Mouse (Mus musculus): ENCODE results near the gene Leng1.

The Leng1 gene

DNA sequence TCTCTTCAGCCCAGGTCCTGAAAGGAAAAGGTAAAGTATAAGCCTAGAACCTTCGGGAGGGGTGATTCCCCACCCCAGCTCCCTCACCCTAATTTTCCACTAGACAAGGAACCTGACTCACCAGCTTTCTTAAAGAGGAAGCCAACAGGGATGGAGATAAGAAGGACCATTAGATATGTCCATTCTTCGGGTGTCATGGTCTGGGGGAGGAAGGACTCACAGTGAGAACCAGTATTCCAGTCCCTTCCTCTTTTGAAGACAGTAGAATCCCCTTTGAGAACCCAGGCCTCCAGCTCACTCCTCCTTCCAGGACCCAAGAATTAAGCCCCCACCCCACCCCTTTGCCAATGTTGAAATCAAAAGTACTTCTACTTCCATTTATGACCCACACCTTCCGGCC lies 26.3 kb upstream of the Leng1 start:
- peak; percentile 87 for DNase-seq

DNA sequence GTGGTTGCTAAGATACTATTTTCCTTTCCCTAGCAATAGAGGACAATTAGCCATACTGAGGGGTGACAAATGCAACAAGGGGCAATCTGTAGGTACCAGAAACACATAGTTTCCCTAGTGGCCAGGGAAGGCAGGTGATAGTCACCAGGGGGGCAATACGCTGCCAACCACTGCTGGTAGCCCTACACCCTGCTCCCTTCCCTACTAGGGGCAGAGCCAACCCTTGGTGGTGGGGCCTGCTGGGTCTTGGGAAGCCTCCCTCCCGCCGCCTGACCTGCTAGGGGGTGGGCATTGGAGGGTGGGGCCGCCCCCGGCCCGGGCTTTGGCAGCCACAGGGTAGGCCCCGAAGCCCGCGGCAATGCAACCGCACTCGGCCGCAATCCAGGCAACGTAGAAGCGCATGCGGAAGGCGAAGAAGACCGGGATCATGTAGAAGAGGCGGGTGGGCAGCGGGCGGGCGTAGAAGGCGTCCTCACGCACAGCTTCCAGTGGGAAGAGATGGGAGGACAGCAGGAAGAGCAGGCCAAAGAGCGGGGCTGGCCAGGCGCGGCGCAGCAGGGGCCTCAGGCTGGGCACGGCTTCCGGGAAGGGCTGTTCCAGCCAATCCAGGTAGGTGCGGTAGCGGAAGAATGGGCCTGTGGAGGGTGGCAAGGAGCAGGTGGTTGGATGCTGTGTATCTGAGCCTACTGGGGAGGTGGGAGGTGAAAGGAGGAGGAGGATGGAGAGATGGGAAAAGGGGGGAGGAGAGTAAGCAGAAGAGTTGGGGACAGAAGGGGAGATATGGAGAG lies 20.0 kb upstream of the Leng1 start:
- DNase-seq, result no peak

DNA sequence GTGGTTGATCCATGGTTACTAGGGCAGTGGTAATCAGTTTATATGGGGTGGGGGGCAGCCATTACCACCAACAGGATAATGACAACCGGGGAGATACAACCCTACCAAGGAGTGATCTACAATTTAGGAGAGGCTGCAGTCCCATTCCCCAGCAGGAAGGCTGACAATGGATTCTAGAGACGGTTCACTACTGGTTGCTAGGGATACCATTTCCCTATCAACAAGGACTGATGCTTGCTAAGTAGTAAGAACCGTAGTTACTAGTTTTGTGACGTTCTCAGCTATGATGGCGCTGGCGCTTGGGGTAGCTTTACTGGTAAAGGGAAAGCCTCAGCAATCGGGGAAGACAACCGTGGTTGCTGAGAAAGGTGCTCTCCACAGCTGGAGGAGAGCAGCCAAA lies 19.1 kb upstream of the Leng1 start:
- no peak for DNase-seq

DNA sequence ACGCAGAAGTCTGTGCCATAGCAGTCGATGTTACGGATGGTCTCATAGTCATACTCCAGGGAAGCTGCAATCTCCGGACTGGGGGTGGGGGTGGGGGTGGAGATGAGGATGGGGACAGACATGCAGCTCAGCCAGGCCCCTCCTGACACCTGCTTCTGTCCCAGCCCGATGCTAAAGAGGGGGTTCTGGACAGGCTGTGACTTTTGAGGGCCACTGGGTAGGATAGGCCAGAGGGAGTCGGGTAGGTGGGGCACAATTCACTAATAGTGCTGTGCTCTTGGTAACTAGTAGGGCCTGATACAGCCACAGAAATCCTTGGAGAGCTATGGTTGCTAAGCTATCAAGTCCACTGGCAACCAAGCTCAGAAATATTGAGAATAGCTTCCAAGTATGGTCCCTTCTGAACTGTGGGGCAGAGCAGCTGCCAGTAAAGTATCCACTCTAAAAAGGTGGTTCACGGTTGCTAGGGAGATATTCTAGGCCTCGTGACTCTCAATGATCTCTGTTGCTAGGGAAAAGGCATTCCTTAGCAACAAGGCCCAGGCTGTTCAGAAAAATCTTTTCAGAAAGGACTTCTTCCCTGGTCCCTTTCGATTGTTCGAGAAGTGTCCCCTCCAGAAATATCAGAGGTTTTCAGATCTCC lies 18.4 kb upstream of the Leng1 start:
- DNase-seq, result no peak

DNA sequence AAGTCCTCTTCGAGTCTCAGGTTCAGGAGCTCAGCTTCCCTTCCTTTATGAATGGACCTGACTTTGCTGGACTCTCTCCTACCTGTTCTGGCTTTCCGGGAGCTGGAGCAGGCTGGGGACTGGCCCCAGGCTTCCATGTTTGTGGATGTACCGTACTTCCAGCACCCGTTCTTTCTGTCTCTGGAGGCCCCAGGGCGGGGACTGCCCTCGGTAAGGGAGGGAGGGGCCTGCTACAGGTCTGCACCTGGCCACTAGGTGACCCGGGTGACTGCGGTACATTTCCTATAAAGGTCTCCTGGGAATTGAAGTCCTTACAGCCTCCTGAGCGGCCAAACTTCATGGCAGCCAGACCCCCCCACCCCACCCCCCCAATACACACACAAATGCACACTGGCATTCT lies 11.7 kb upstream of the Leng1 start, which contains the start of gene Tmc4:
Gene Tmc4, minus strand, starts transcription at position 212 of the 400 bp plus-strand sequence.
- no peak for DNase-seq

DNA sequence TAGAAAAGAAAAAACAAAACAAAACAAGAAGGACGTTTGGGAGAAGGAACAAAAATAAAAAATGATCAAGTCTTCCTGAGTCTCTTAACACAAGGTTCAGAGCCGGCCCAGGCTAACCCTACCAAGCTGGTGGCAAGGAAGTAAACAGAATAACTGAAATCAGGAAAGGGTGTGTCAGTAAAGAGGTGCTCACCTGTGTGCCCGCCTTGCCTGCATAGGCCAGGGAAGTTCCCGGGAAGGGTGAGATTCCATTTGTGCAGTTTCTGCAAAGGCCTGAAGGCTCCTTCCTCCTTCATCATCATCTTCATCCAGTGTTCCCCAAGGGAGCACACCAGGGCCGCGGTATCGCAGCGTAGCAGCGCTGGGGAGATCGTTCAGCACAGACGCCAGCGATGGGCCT lies 10.7 kb upstream of the Leng1 start:
- DNase-seq, result no peak

DNA sequence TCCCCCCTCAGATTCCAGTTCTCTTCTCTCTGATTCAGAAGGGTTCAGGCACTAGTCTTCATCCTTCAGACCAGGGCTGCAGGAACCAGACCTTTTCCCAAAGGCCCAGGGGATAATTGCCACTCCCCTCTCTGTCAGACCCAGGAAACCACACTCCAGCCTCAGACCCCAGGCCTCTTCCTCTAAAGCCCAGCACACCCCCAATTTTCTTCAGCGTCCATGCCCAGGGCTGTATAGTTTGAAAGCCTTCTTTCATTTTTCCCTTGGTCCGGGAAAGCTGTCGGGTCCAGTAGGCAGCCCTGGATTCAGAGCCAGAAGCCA lies 9.5 kb upstream of the Leng1 start:
- DNase-seq, result no peak

DNA sequence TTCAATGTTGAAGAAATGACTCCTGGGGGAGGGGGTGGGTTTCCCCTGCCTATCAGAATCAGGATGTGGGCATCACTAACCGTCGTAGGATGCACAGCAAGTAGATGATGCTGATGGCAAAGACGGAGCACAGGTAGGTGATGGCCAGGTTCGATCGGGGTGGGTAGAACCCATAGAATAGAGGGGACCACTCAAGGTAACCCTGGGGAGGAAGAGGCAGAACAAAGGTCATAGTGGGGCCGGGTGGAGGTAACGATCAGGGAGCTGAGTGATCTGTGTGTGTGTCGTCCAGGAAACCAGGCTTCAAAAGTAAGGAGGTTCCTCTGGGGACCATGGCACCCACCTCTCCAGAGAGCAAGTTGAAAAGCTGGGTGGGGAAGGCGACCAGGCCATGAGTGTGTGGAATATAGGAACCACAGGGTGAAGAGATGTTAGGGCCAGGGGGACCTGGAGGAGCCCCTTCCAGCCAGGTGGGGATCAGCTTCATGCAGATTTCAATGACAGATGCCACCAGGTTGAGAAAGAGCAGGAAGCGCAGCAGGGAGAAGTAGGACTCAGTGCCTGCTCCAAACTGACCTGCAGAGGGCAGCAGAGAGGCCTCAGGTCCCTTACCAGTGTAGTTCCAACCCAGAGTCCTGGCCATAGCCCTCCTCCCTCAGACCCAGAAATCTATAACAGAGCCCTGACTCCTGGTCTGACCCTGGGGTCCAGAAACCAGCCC lies 9.0 kb upstream of the Leng1 start:
- DNase-seq, result peak; percentile 96

DNA sequence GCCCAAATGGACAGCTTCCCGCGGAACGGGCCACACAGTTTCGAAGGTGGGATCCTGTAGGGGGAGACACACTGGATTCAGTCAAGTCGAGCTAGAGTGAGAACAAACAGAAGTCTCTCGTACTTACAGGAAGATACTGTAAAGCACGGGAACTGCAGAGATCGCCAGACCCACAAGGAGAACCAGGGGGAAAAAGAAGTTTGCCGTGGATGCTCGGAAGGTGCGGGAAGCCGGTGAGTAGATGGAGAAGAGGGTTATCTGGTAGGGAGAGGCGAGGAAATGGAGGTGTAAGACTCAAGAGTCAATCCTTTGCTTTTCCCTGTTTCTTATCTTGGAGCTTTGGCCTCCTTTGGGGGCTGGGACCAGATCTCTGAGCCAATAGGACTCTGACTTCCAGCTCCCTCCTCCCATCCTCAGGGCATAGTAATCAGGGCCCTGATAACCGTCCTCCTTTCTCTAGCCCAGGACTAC lies 1.3 kb upstream of the Leng1 start:
- DNase-seq, result no peak

DNA sequence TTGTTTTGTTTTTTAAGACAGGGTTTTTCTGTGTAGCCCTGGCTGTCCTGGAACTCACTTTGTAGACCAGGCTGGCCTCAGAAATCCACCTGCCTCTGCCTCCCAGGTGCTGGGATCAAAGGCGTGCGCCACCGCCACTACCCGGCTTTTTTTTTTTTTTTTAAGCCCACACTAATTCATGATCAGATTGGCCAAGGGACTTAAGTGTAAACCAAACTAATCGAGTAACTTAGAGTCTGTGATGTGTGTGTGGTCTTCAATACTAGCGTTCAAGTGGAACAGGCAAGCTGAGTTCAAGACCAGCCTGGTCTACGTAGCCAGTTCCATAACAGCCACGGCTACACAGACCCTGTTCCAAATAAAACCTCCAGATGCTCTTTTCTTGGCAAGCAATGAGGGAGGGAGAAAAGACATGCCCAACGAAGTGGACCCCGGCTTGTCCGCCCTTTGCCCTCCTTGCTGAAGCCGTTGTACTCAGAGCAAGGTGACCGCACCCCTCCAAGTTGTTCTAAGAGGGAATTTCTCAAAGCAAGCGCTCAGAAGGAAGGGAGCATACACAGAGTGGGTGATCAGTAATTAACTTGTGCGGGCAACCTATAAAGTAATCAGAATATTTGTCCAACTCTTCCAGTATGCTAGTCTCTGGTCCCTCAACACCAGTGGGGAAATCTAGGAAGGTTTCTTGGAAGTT lies 971 bp downstream of the Leng1 start:
- DNase-seq, result no peak

DNA sequence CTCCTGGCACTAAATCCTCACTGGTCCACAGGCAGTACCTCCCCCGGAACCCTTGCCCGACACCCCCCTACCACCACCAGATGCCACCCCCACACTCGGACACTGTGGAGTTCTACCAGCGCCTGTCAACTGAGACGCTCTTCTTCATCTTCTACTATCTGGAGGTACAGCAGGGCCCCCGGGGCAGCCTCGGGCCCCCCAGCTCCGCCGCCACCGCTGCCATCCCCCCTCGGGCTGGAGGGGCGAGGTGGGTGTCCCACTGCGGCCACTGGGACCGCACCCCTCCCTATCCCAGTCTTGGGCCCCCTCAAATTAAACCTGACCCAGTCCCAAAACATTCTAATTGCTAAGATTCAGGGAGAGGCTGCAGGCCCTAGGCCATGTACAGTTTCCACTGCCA lies 7.1 kb downstream of the Leng1 start:
- peak; percentile 92 for DNase-seq

DNA sequence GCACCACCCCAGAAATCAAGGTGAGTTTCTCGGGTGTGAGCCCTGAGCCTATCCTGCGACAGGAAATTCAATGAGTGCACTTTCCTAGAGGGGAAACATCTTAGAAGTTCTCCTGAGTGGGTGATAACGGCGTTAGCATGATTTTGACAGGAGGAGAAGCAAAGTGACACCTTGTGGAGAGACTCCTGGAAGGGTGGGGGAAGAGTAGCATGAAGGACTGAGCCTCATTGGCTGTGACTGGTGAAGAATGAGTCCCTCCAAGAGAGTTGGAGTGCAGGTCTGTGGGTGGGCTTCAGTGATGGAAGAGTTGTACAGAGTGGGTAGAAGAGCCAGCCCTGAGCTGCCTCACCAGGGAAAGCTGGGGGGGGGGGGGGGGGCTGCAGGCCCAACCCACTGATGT lies 8.7 kb downstream of the Leng1 start:
- no peak for DNase-seq

DNA sequence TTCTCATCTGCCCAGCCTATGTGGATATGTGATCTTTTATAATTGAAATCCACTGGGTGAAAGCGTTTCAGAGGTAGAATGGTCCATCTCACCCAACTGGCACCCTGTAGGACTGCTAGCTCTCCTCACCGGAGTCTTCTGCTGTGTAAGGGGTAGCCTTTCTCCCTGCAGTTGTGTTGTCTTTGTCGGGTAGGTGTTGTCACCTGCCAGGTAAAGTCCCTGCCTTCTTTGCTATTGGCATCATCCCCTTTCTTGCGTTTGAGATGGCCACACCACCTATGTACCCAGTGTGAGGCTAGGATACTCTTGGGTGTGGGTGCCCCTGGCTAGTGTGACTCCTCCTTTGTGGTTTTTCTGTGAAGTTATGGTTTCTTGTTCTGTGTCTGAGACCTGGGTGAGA lies 19.0 kb downstream of the Leng1 start:
- peak; percentile 90 for DNase-seq

DNA sequence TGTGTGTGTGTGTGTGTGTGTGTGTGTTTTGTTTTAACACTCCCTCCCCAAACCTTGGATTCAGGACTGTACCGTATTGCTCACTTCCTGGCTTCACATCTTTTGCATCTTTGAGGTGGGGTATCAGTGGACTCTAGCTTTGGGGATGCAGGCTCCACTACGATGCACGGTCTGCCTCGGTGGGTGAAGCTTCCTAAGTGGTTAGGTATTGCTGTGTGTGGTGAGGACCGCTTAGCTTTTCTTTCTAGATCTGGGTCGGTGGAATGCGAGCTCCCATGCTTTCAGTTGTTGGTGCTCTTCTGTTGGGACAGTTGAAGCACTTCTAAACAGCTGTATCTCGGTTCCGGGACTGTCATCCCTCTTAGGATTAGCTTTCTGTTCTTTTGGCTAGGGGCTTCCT lies 19.5 kb downstream of the Leng1 start:
- peak; percentile 85 for DNase-seq

DNA sequence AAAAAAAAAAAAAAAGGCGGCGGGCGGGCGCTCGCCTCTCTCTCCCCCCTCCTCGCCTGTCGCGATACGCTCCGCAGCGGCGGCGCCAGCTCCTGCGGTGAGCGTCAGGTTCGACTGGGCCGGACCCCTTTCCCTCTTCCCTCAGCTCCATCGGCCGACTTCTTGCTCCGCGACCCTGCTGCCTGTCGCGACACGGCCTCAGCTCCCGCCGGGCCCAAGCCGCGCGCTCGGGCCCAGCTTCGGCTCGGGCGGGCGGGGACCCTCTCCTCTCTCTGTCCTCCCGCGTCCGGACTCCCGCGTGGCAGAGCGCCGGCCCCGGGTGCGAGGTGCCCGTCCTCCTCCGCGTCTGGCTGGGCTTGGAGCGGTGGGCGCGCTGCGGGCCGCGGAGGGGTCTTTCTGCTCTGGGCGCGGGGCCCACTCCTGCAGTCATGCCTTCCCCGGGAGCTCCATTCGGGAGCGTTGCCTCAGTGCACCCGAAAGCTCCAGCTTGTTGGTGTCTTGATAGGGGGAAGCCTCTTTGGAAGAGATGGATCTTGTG lies 20.1 kb downstream of the Leng1 start:
- DNase-seq, result no peak

DNA sequence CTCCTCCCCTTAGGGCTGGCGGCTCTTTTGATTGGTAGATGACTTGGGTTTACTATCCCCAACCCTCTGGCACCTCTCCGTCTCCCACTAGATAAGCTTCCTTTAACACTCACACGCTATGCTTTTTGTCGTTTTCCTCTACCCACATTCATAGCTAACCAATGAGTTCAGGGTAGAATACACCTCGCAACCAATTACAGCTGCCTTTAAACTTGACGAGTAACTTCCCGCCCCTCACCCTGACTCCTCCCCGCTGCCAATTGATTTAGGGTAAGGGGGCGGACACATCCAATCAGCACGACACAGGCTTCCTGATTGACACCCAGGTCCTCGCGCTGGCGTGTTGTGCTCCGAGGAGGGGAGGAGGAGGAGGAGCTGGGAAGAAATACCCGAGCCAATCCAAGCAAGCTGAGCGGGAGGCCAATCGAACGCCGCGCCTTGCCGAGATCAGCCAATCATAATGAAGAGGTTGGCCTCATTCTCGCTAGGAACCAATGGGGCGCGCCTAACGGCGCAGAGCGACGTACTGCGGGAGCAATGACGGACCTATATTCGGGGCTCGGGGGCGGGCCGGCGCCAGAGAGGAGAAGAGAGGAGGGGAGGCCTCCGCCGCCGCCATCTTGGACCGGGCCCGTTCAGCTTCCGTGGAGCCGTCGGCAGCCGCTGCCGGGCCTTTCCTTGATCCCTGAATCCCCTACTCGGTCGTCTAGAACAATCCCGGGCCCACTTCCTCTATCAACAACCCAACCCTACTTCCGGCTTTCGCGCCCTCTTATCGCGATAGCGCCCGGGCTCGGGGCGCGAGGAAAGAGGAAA lies 20.8 kb downstream of the Leng1 start, which contains the start of gene Cnot3:
Gene Cnot3, plus strand, starts transcription at position 597 of the 816 bp plus-strand sequence.
- DNase-seq, result peak; percentile 100

DNA sequence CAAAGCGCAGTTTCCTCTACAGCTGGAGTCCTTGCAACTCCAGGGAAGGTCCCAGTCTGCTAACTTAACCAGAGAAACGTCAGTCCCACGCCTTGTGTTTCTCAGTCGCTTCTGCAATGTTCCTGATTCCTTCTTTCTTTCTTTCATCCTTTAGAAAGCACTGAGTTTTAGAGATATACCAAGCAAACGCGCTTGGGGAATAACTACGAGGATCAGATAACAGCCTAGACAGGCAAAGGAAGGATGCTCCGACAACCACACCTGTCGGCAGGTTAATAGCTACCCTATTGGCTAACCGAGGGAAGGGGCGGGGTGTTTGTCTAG lies 21.3 kb downstream of the Leng1 start:
- no peak for DNase-seq

DNA sequence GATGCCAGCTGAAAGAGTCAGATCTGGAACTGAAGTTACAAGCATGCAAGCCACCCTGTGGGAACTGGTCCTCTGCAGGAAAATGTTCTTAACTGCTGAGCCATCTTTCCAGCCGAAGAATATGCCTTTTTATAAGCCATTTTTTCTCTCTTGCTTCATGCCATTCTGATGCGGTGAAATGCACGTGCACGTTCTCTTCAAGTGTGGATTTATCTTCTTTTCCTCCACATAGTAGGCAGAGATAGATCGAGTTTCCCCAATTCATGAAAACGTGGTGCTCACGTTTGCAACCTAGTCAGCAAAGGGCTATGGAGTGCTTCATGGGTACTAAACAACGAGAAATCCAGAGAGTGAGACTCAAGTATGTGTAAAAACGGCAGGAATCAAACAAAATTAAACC lies 21.8 kb downstream of the Leng1 start:
- DNase-seq, result no peak

DNA sequence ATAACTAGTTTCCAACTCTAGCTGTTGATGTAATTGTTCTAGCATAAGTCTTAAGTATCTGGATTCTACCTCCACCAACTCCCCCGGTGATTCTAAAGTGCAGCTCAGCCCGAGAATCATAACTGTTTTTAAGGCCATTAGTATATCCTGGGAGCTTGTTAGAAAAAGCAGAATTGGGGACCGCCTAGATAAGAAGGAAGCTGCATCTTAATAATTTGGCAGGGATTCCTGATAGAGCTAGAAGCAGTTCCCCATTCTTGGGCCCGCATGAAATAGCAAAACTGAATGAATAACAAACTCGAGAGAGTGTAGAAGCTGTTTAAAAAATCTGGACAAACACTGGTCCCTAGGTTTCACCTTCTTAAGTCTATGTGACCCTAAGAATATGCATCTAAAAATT lies 22.2 kb downstream of the Leng1 start:
- DNase-seq, result peak; percentile 79

DNA sequence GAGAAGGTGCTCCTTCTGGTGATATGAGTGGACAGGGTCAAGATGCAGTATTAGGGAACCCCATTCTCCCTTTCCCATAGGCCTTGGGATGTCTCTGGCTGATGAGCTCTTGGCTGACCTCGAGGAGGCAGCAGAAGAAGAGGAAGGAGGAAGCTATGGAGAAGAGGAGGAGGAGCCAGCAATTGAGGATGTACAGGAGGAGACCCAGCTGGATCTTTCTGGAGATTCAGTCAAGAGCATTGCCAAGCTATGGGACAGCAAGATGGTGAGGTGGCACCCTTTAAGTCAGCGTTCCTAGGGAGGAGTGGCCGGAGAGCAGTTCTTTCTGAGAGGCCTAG lies 35.2 kb downstream of the Leng1 start:
- no peak for DNase-seq

DNA sequence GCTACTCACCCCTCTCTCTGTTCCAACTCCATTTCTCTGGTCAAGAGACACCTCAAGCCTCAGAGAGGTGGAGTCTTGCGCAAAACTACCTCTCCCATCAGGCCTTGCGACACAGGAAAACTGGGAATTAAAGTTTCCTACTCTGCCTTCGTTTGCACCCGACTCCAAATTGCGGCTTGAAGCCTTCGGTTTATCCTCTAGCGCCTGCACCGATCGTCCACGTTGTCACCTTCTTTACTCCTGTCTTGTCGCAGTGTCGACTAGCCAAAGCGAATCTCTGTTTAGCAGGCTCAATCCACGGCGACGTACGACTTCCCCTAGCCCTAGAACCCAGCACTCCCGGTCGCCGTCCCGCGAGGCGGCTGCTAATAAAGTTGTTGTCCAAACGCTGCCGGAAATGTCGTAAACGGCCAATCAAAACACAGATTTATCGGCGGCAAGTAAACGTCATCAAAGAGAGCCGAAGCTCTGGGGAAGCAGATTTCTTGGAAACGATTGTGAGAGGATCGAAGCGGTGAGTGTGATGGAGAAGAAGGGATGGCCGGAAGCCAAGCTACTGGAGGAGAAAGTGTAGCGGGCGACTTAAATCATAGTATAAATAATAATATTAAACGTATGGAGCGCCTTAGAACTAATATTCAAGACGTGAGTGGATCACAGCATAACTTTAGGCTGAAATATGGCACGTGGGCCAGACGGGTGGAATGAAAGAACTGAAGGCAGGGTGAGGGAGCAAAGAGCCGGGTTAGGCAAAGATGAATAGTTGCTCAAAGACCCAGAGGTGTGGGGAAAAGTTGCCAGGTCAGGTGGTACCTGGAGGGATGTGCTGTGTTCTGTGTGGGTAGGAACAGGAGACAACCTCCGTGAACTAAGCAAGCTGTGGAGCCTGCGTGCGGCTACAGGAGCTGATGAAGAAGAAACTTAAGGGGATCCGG lies 35.8 kb downstream of the Leng1 start, which contains the start of the genes Tfpt and Prpf31:
Gene Tfpt, minus strand, starts transcription at position 387 of the 935 bp plus-strand sequence.
Gene Prpf31, plus strand, starts transcription at position 443 of the 935 bp plus-strand sequence.
- peak; percentile 99 for DNase-seq

All from heart, adult 11 months (tissue).